Mouse (Mus musculus): ENCODE data around the gene Mall. TPM values are rescaled to one million over a fixed set of nuclear protein-coding genes. Genes with fewer than 3 reads are reported as not detected.

The Mall gene
- polyA plus RNA-seq, 2 experiments from 2014 or later, result not detected

- ATAC-seq, result no peak
Measured at GRCm38 (mm10) chr2:127728661-127729450, 876 bp downstream of the Mall start.

- no peak for ATAC-seq
Measured at GRCm38 (mm10) chr2:127728146-127728545, 1.6 kb downstream of the Mall start.

GRCm38 (mm10) chr2:127723193-127723592 lies 6.5 kb downstream of the Mall start:
- no peak for ATAC-seq

GRCm38 (mm10) chr2:127722176-127722892 lies 7.4 kb downstream of the Mall start:
- ATAC-seq, result no peak

GRCm38 (mm10) chr2:127718839-127719468 lies 10.8 kb downstream of the Mall start:
- ATAC-seq, result no peak

GRCm38 (mm10) chr2:127714726-127715125 lies 15.0 kb downstream of the Mall start:
- ATAC-seq, result no peak

- ATAC-seq, result no peak
Measured at GRCm38 (mm10) chr2:127708792-127709191, 20.9 kb downstream of the Mall start.

- ATAC-seq, result no peak
Measured at GRCm38 (mm10) chr2:127708060-127708459, 21.7 kb downstream of the Mall start.

GRCm38 (mm10) chr2:127705267-127705666 lies 24.5 kb downstream of the Mall start:
- ATAC-seq, result no peak

- ATAC-seq, result no peak
Measured at GRCm38 (mm10) chr2:127689239-127689638, 40.5 kb downstream of the Mall start.

- no peak for ATAC-seq
Measured at GRCm38 (mm10) chr2:127683687-127684331, 45.9 kb downstream of the Mall start.

- no peak for ATAC-seq
Measured at GRCm38 (mm10) chr2:127667843-127668506, 61.8 kb downstream of the Mall start.

- no peak for ATAC-seq
Measured at GRCm38 (mm10) chr2:127667015-127667414, 62.7 kb downstream of the Mall start.

- ATAC-seq, result no peak
Measured at GRCm38 (mm10) chr2:127662708-127663107, 67.0 kb downstream of the Mall start.

- ATAC-seq, result no peak
Measured at GRCm38 (mm10) chr2:127656086-127656720, 73.5 kb downstream of the Mall start, which contains the start of gene Mal. Mal (minus strand) TSS chr2:127656695.

- no peak for ATAC-seq
Measured at GRCm38 (mm10) chr2:127655419-127655818, 74.3 kb downstream of the Mall start.

GRCm38 (mm10) chr2:127654786-127655185 lies 74.9 kb downstream of the Mall start:
- ATAC-seq, result no peak

All from CD4-positive, CD25-positive, alpha-beta regulatory T cell, adult 4 months (primary cell).